Mouse (Mus musculus) midbrain, embryonic 13.5 days (tissue): ENCODE results near the gene Sirt6. TPM values are rescaled to one million over a fixed set of nuclear protein-coding genes. Genes with fewer than 3 reads are reported as not detected.
"Not testable (repeated sequence)": the region's sequence is repeated elsewhere in the genome, so short reads cannot be mapped to it uniquely, and the experiment has no call there.

Experiments used
- ATAC-seq: fragments of 200-750 bp; cut with Nextera tagmentation; 2 replicates; pipeline ENCODE4 v1.8.0; 2017; ENCODE audit warnings: mild to moderate bottlenecking, moderate TSS enrichment, moderate library complexity
- H3K27ac ChIP-seq: fragments of 300-500 bp; sonication (generic); 2 replicates; pipeline ENCODE4 v1.5.1; 2015; ENCODE audit warnings: inconsistent platforms, mild to moderate bottlenecking, moderate library complexity
- H3K27me3 ChIP-seq: fragments of 300-500 bp; sonication (generic); 2 replicates; pipeline ENCODE4 v1.6.1; 2015; ENCODE audit warnings: mild to moderate bottlenecking, inconsistent platforms
- H3K36me3 ChIP-seq: fragments of 300-500 bp; sonication (generic); 2 replicates; pipeline ENCODE4 v1.6.1; 2015; ENCODE audit warnings: mild to moderate bottlenecking, inconsistent platforms
- H3K4me1 ChIP-seq: fragments of 300-500 bp; sonication (generic); replicated peaks from 2 replicates; pipeline ENCODE4 v1.6.1; 2015; ENCODE audit warnings: inconsistent platforms
- H3K4me2 ChIP-seq: fragments of 300-500 bp; sonication (generic); replicated peaks from 2 replicates; pipeline ENCODE4 v1.6.1; 2015; ENCODE audit warnings: moderate library complexity, mild to moderate bottlenecking, inconsistent platforms
- H3K4me3 ChIP-seq: fragments of 300-500 bp; sonication (generic); replicated peaks from 2 replicates; pipeline ENCODE4 v1.5.1; 2015; ENCODE audit warnings: mild to moderate bottlenecking, inconsistent platforms
- H3K9ac ChIP-seq: fragments of 300-500 bp; sonication (generic); replicated peaks from 2 replicates; pipeline ENCODE4 v1.6.1; 2015; ENCODE audit warnings: mild to moderate bottlenecking, inconsistent platforms
- H3K9me3 ChIP-seq: fragments of 300-500 bp; sonication (generic); 2 replicates; pipeline ENCODE4 v1.6.1; 2016; ENCODE audit warnings: mild to moderate bottlenecking, inconsistent platforms
- WGBS: fragments of 180-500 bp; shearing (Covaris S2); methylation state at CpG from one replicate; pipeline ENCODE4 v1.1.7; 2015; 5-methylcytosine and 5-hydroxymethylcytosine counted together
- polyA plus RNA-seq: library from polyadenylated mRNA; unstranded; fragments of >200 nt; fragmentation: Nextera tagmentation; extraction: Ambion mirVana; gene quantifications from 2 replicates; pipeline ENCODE4 v1.2.1, GENCODE M21; 2015

Sirt6 gene
- 64.7 and 67.4 TPM in 2 replicates for polyA plus RNA-seq

- peak within 1 kb of the TSS; percentile 89 for H3K4me2 ChIP-seq
- H3K9me3 ChIP-seq: no peaks in the 10 kb centered on the region
- 5% methylated on average over 40 of the region's 40 CpGs for WGBS
- peak within 1 kb of the TSS; percentile 81 for H3K4me3 ChIP-seq
- H3K27me3 ChIP-seq: 0 out of 2 replicates have a peak, but pooled peaks cover 3% of the 10 kb centered on the region
- peak within 1 kb of the TSS; percentile 89 for H3K27ac ChIP-seq
- peak; percentile 89 for ATAC-seq
- H3K36me3 ChIP-seq: peaks cover 35% of the 10 kb centered on the region
- peak within 1 kb of the TSS; percentile 88 for H3K9ac ChIP-seq
- peaks cover 26% of the 10 kb centered on the region for H3K4me1 ChIP-seq
These were observed at the start of gene Sirt6 for GRCm38 (mm10) chr10:81626994-81627835. TSS of gene Sirt6 (minus strand) at chr10:81627797.

GRCm38 (mm10) chr10:81656174-81656573 is 28.6 kb upstream of the Sirt6 start:
- Histone ChIP-seq H3K4me3 (no peak overlapping the region), H3K9me3 (peaks cover 60% of the 10 kb centered on the region), H3K4me2 (no peak overlapping the region), H3K27ac (no peak overlapping the region), H3K27me3 (no peaks in the 10 kb centered on the region), H3K4me1 (no peaks in the 10 kb centered on the region), H3K36me3 (peaks cover 61% of the 10 kb centered on the region), H3K9ac (no peak overlapping the region)
- WGBS: 93% methylated on average over 2 of the region's 2 CpGs
- no peak for ATAC-seq

- no peak for ATAC-seq
- peaks cover 58% of the 10 kb centered on the region for H3K9me3 ChIP-seq
- H3K4me2 ChIP-seq: no peak overlapping the region
- peaks cover 69% of the 10 kb centered on the region for H3K36me3 ChIP-seq
- WGBS: 97% methylated on average over 10 of the region's 10 CpGs
- H3K27ac ChIP-seq: no peak overlapping the region
- no peak overlapping the region for H3K4me3 ChIP-seq
- H3K9ac ChIP-seq: no peak overlapping the region
- no peaks in the 10 kb centered on the region for H3K27me3 ChIP-seq
- peaks cover 1% of the 10 kb centered on the region for H3K4me1 ChIP-seq
These were observed 27.6 kb upstream of the Sirt6 start for GRCm38 (mm10) chr10:81655178-81655577.

GRCm38 (mm10) chr10:81648803-81649775 is 21.5 kb upstream of the Sirt6 start, which contains the start of gene Gm10778:
TSS of gene Gm10778 (plus strand) at chr10:81649059.
- H3K27me3 ChIP-seq, H3K4me1 ChIP-seq: not testable (repeated sequence)
- Histone ChIP-seq H3K9me3 (peaks cover 15% of the 10 kb centered on the region), H3K9ac (peak within 1 kb of the TSS; percentile 67), H3K36me3 (peaks cover 30% of the 10 kb centered on the region), H3K4me3 (peak within 1 kb of the TSS; percentile 51), H3K27ac (peak within 1 kb of the TSS; percentile 86), H3K4me2 (peak within 1 kb of the TSS; percentile 66)
- 3% methylated on average over 34 of the region's 52 CpGs for WGBS
- ATAC-seq: peak; percentile 96

- H3K27ac ChIP-seq: no peak overlapping the region
- H3K4me2 ChIP-seq: no peak overlapping the region
- no peak overlapping the region for H3K4me3 ChIP-seq
- ATAC-seq: no peak
- 78% methylated on average over 7 of the region's 7 CpGs for WGBS
- H3K4me1 ChIP-seq: peaks cover 31% of the 10 kb centered on the region
- H3K9me3 ChIP-seq: no peaks in the 10 kb centered on the region
- H3K9ac ChIP-seq: no peak overlapping the region
- H3K36me3 ChIP-seq: peaks cover 7% of the 10 kb centered on the region
- H3K27me3 ChIP-seq: 0 out of 2 replicates have a peak, but pooled peaks cover 3% of the 10 kb centered on the region
These were observed 18.5 kb upstream of the Sirt6 start for GRCm38 (mm10) chr10:81646015-81646555.

- no peak overlapping the region for H3K27ac ChIP-seq
- no peak for ATAC-seq
- 0 out of 2 replicates have a peak, but pooled peaks cover 3% of the 10 kb centered on the region for H3K27me3 ChIP-seq
- H3K4me2 ChIP-seq: no peak overlapping the region
- 87% methylated on average over 4 of the region's 4 CpGs for WGBS
- H3K4me1 ChIP-seq: peaks cover 34% of the 10 kb centered on the region
- H3K9ac ChIP-seq: no peak overlapping the region
- no peak overlapping the region for H3K4me3 ChIP-seq
- H3K9me3 ChIP-seq: no peaks in the 10 kb centered on the region
- no peaks in the 10 kb centered on the region; the same call in 1 of the 2 replicates for H3K36me3 ChIP-seq
These were observed 17.8 kb upstream of the Sirt6 start for GRCm38 (mm10) chr10:81645391-81645790.

GRCm38 (mm10) chr10:81644716-81645115 is 17.1 kb upstream of the Sirt6 start:
- ATAC-seq: no peak
- Histone ChIP-seq H3K27ac (no peak overlapping the region), H3K4me3 (no peak overlapping the region), H3K9me3 (no peaks in the 10 kb centered on the region), H3K27me3 (0 out of 2 replicates have a peak, but pooled peaks cover 3% of the 10 kb centered on the region), H3K4me2 (no peak overlapping the region), H3K4me1 (peaks cover 29% of the 10 kb centered on the region), H3K36me3 (no peaks in the 10 kb centered on the region), H3K9ac (no peak overlapping the region)
- 91% methylated on average over 18 of the region's 18 CpGs for WGBS

GRCm38 (mm10) chr10:81644162-81644561 is 16.6 kb upstream of the Sirt6 start:
- 50% methylated on average over 2 of the region's 2 CpGs for WGBS
- peak overlapping the region; percentile 92 for H3K4me2 ChIP-seq
- H3K27me3 ChIP-seq: 0 out of 2 replicates have a peak, but pooled peaks cover 3% of the 10 kb centered on the region
- H3K27ac ChIP-seq: peak overlapping the region; percentile 96
- ATAC-seq: peak; percentile 16; the same call in 1 of the 2 replicates
- H3K4me3 ChIP-seq: peak overlapping the region; percentile 71
- H3K4me1 ChIP-seq: peaks cover 29% of the 10 kb centered on the region
- no peaks in the 10 kb centered on the region for H3K36me3 ChIP-seq
- H3K9ac ChIP-seq: peak overlapping the region; percentile 95
- no peaks in the 10 kb centered on the region for H3K9me3 ChIP-seq

GRCm38 (mm10) chr10:81643449-81644055 is 16.0 kb upstream of the Sirt6 start:
- Histone ChIP-seq H3K36me3 (no peaks in the 10 kb centered on the region), H3K4me1 (peaks cover 29% of the 10 kb centered on the region), H3K9ac (peak overlapping the region; percentile 95), H3K4me2 (peak overlapping the region; percentile 92), H3K4me3 (peak overlapping the region; percentile 71), H3K27me3 (0 out of 2 replicates have a peak, but pooled peaks cover 3% of the 10 kb centered on the region), H3K9me3 (no peaks in the 10 kb centered on the region), H3K27ac (peak overlapping the region; percentile 96)
- under 1% methylated on average over 75 of the region's 75 CpGs for WGBS
- peak; percentile 91 for ATAC-seq

GRCm38 (mm10) chr10:81642648-81643448 is 15.3 kb upstream of the Sirt6 start:
- H3K27me3 ChIP-seq: 0 out of 2 replicates have a peak, but pooled peaks cover 3% of the 10 kb centered on the region
- peaks cover 29% of the 10 kb centered on the region for H3K4me1 ChIP-seq
- H3K4me2 ChIP-seq: peak overlapping the region; percentile 92
- no peaks in the 10 kb centered on the region for H3K9me3 ChIP-seq
- no peak for ATAC-seq
- 21% methylated on average over 24 of the region's 24 CpGs for WGBS
- no peaks in the 10 kb centered on the region for H3K36me3 ChIP-seq
- H3K9ac ChIP-seq: peak overlapping the region; percentile 95
- peak overlapping the region; percentile 71 for H3K4me3 ChIP-seq
- H3K27ac ChIP-seq: peak overlapping the region; percentile 96
